Mouse (Mus musculus) gastrocnemius, postnatal 25 days (tissue): ENCODE measurements at regions not wholly inside any gene's neighbourhood (a gene's known extent, or its start where the extent isn't known, plus 50 kb on each side); places are given as distances from the start of the nearest gene placed in this dataset.
A peak's percentile ranks its signal among the peaks of the same experiment; 100 is the strongest.

Experiments used
- DNase-seq: peaks from one replicate; pipeline ENCODE4 v3.0.0; 2022

DNA sequence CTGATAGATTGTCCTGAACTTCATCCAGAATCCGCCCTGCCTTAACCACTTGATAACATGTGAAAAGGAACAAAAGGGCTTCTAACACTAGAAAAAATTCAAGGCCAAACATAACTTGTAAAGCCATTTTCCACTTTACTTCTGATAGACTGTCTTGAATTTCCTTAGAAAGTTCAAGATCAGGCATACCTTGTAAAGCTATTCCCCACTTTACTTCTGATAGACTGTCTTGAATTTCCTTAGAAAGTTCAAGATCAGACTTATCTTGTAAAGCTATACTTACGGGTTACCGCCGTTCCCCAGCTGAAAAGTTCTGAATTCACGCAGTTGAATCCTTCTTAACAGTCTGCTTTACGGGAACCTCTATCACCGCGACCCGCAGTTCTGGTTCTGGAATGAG is 108.4 kb downstream of the Gm21913 start:
- DNase-seq, result peak; percentile 4
